Mouse (Mus musculus): ENCODE results near the gene Polr2i.

DNA sequence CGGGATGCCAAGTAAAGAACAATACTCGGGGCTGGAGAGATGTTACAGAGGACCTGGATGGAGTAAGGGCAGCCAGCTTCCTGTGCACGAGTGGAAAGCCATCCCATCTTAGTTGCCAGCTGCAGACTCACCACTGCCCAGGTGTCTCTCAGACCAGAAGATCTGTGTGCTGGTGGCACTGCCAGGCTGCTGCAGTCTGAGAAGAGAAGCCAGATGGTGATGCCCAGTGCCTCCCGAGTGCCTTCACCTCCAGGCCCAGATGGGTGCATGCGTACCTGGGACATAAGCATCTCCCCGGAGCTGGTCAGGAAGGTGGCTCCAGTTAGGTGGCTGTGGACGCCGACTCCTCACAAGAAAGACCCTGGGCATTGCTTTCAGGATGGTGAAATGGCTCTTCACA lies 3.3 kb downstream of the Polr2i start:
- TF ChIP-seq CTCF (conservative IDR thresholded peaks at IDR 0.05; ENCODE audit: low read length) (no peak), POU5F1 (IDR thresholded peaks at IDR 0.05; ENCODE audit: borderline replicate concordance, low read length) (no peak), NANOG (IDR thresholded peaks at IDR 0.05; ENCODE audit: borderline replicate concordance, low read length) (no peak)
